Mouse (Mus musculus) E14TG2a.4 (cell line): ENCODE results near the gene Tpm3-rs7.

Experiments
- CTCF ChIP-seq: conservative IDR thresholded peaks from 2 replicates; pipeline ENCODE4 v1.5.1; 2014; ENCODE audit warnings: low read length
- POU5F1 ChIP-seq: IDR thresholded peaks from 2 replicates; pipeline ENCODE4 v1.6.1; 2014; ENCODE audit warnings: low read length, borderline replicate concordance

DNA sequence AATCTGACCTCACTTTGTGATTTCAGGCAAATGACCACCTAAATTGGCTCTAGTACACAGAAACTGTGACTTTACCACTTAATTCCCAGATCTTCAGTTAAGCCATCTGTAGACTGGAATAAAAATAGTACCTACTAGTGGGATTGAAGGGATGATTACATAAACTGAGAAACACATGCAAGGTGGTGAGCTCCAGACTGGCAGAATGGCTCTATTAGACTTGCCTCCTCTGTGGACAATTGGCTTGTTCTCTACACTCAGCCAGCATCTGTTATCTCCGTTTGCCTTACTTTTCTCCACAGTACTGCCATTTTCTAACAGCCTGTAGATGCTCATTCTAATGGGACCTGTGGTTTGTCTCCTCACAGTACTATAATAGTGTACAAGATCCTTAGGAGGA is 49.0 kb downstream of the Tpm3-rs7 start:
- no peak for TF ChIP-seq CTCF
- TF ChIP-seq POU5F1 = no peak
